Mouse (Mus musculus) B cell, adult 2 months (primary cell): Measurements from ENCODE around the gene Car14.
"Not testable (repeated sequence)": the region's sequence is repeated elsewhere in the genome, so short reads cannot be mapped to it uniquely, and the experiment has no call there.

ENCODE experiments used
- DNase-seq, 2 experiments: peaks; one replicate each; pipeline ENCODE4 v3.0.0; 2022

Car14 gene

DNA sequence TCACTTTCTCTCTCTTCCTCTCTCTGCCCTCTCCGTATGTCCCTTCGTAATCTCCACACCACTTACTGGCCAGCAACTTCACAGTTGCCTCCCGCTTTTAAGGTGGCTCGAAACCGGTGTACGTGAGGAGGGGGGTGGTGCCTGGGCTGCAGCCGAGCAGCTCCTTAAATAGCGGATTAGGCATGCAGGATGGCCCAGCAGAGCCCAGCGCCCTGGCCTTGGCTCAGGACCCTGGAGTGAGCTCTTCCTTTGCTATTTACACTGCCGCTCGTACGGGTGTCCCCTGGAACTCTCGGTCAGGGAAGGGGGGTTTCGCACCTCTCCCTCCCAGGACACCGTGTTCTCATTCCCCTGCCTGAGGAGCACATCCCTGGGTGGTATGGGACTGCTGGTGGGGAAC lies at the start of gene Car14:
Gene Car14 (minus strand): TSS at position 124 of the 400 bp plus-strand sequence.
- peak in 1 of 2 experiments; percentile 23 for DNase-seq

DNA sequence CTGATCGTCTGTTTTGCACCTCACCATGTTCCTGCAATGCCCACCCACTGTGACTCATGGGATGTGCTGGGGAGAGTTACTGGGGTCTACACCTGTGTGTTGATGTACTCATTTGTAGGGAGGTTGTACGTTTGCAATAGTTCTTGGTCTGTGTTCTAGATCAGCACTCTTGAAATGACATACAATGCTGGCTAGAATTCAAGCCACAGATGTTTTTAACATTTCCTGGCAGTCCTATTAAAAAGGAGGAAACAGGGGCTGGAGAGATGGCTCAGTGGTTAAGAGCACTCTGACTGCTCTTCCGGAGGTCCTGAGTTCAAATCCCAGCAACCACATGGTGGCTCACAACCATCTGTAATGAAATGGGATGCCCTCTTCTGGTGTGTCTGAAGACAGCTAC lies 49.0 kb upstream of the Car14 start:
- no peak for DNase-seq

GRCm38 (mm10) chr3:95953023-95953422 lies 48.5 kb upstream of the Car14 start:
- DNase-seq: no peak

GRCm38 (mm10) chr3:95951566-95951965 lies 47.1 kb upstream of the Car14 start:
- DNase-seq: not testable (repeated sequence)

GRCm38 (mm10) chr3:95950763-95951551 lies 46.5 kb upstream of the Car14 start:
- DNase-seq: peak; percentile 92

- DNase-seq: no peak
Observed at GRCm38 (mm10) chr3:95948325-95948724, 43.8 kb upstream of the Car14 start.

DNA sequence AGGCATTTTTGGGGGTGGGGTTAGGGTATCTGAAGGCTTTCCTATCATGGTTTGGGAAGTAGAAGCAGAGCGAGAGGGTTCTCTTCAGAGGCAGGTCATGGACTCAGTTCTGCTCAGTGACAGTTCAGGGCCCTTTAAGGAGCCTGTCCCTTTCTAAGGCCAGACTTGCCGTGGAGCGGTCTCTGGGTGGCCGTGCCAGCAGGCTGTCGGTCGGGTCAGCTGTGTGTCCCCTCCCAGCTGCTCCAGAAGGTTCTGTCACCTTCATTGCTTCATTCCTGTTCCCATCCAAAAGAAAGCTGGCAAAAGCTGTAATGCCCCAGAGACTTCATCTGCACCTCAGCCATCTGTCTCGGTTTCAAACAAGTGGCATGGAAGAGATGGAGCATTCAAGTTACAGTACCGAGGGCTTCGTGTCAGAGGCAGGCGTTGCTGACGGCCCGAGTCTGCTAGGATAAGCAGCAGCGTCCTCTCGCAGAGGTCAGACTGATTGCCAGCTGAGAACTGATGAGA lies 41.3 kb upstream of the Car14 start:
- no peak for DNase-seq

GRCm38 (mm10) chr3:95944742-95945141 lies 40.3 kb upstream of the Car14 start:
- no peak for DNase-seq

GRCm38 (mm10) chr3:95943226-95943625 lies 38.7 kb upstream of the Car14 start:
- DNase-seq: no peak

GRCm38 (mm10) chr3:95942749-95943148 lies 38.3 kb upstream of the Car14 start:
- no peak for DNase-seq

- peak; percentile 52 for DNase-seq
Observed at GRCm38 (mm10) chr3:95938835-95939234, 34.3 kb upstream of the Car14 start.

DNA sequence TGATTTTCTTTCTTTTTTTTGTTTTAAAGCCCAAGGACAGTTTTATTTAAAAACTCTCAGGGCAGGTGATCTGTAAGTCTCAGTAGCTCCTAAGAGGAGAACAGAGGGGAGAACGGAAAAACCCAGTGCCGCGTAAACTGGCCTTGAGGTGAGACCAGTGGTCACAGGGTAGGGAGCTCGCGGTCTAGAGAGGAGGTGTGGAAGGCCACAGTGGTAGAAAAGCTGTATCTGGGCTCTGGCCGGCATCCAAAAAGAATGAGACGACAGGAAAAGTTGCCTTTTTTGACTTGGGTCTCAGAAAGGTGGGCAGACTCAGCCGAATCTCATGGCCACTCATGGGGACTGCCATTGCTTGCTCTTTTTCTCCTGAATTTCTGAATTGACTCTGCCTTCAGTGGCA lies 33.7 kb upstream of the Car14 start:
- no peak for DNase-seq

DNA sequence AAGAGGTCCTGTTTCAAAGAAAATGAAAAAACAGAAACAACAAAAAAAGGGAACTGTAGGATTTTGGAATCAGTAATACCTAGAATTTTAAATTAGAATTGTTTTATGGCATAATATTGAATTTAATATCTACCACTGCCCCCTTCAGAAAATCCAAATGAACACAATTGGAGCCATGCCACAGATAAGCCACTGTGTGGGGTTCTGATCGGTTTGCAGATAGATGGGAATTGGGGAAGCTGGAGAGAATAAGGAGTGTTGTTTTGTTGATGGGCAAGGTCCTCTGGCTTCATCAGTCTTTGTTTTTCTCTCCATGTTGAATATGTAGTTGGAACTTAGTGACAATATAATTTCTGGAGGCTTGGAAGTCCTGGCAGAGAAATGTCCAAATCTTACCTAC lies 30.0 kb upstream of the Car14 start:
- DNase-seq: no peak

- no peak for DNase-seq
Observed at GRCm38 (mm10) chr3:95933111-95933750, 28.7 kb upstream of the Car14 start.

DNA sequence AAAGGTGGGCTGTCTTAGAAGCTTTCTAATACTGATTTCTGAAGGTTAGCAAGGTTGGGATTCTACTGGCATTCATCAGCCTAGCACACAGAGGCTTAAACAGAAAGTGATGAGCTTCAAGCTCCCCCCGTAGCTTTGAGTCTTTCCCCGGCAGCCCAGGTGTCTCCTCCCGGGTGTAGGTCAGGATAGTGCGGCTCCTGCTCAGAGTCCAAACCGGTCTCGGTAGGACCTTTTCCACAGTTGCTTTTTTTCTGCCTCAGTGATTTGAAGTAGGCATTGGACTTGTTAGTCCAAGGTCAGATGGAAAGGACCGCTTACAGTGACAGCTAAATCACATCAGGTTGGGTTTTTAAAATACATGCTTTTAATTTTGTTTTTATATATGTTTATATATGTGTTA lies 28.1 kb upstream of the Car14 start:
- DNase-seq: no peak

DNA sequence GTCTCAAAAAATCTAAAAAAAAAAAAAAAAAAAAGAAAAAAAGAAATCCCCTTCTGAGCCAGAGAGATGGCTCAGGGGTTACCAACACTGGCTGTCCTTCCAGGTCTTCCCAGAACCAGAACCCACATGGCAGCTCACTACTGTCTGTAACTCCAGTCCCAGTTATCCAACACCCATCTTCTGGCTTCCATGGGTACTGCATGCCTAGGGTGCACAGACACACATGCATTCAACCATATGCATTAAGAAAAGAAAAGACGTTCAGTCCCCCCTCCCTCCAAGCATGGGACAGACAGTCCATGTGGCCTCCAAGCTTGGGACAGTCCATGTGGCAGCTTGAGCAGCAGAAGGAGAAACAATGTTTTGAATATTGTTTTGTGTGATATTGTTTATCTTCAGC lies 27.7 kb upstream of the Car14 start:
- no peak for DNase-seq

DNA sequence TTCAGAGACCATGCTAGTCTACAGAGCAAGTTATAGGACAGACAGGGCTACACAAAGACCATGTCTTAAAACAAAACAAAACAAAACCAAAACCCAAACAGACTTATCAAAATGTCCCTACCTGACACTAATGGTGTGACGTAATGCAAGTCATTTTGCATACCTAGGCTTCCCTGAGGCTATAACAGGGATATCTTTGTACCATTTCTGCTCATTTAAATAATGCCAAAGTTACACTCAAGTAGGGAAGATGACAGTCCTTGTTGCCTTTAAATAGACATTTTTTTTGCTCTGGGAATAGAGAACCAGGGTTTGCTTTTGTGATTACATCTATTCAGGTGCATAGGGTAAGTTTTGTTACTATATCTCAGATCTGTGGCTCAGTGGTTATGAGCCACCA lies 27.0 kb upstream of the Car14 start:
- DNase-seq: no peak

DNA sequence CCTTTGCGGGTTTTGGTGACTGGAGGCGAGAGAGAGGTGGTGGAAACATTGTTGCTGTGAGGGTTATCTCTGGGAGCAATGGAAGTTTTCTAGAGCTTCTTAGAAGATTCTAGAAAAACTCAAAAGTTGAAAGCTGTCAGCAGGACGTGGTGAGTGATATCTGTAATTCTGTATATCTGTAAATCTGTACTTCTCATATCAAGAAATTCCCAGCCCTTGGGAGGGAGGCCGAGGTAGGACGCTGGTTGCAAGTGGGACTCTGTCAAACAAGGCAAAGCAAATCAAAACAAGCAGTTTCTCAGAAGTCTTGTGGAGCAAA lies 25.9 kb upstream of the Car14 start:
- DNase-seq: peak in 1 of 2 experiments; percentile 21

DNA sequence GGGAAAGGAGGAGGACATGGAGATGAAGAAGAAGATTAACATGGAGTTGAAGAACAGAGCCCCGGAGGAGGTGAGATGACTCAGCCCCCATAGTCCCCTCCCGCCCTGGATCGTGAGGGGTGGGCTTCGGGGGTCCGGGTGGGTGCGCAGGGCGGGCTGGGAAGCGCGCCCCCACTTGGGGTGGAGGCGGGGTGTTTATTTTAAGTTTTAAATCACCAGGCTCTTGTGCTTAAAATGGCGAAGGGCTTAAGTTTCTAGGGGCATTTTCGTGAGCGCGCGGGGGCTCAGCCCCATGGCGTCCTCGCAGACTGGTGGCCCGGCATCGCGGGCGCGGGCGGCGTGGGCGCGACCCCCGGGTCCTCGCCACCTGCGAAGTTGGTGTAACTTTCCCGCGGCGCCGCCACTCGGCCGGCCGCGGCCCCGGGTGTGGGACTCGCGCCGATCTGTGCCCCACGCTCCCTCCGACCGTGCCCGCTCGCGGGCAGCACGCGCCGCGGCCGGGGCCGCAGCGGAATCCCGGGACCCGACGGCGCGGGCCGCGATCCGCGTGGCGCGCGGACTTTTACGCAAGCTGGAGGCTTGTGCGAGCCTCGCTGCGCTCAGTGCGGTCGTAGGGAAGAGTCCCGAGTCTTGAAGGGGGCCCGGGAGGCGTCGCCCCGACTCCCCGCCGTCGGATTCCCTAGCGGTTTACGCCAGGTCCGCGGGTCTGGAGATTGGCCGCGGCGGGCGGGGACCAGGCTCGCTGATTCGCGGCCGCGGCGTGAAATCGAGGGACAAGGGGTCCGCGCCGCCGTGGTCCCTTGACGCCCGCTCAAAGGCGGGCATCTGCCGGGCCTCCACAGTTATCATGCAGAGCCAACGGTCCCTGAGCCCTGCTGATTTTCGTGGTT lies 25.3 kb upstream of the Car14 start:
- DNase-seq: peak; percentile 66 to 71

GRCm38 (mm10) chr3:95928658-95929503 lies 24.4 kb upstream of the Car14 start, which contains the start of gene Anp32e:
Gene Anp32e, plus strand, starts transcription at chr3:95929246.
- DNase-seq: peak; percentile 97 to 98

DNA sequence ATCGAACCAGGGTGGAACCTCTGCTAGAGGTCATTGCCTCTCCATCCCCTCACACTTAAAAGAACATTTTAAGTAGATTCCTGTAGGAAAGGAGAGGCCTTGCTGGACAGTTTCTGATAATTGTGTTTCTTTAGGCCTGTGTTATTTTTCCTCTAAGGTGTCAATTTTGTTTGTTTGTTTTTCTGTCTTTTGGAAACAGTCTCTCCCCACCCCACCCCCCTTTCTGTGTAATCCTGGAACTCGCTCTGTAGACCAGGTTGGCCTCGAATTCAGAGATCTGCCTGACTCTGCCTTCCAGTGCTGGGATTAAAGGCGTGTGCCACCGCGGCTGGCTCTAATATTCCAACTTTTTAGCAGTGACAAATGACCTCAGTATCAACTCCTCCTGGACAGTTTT lies 23.8 kb upstream of the Car14 start:
- DNase-seq: no peak

- no peak for DNase-seq
Observed at GRCm38 (mm10) chr3:95925087-95925486, 20.6 kb upstream of the Car14 start.
